Mouse (Mus musculus): ENCODE measurements around the gene Tm9sf3.

GRCm38 (mm10) chr19:41262712-41263629 is 826 bp downstream of the Tm9sf3 start:
- no peak for TF ChIP-seq CTCF (IDR thresholded peaks at IDR 0.05; ENCODE audit: low read depth, low read length)
- no peak for TF ChIP-seq POLR2A (IDR thresholded peaks at IDR 0.05; ENCODE audit: insufficient read depth, low read length)
- TF ChIP-seq EP300 (IDR thresholded peaks at IDR 0.05; ENCODE audit: insufficient read depth, low read depth, low read length), result no peak
